Mouse (Mus musculus) kidney, adult 2 months (tissue): Measurements from ENCODE around the gene Whamm. TPM values are rescaled to one million over a fixed set of nuclear protein-coding genes. Genes with fewer than 3 reads are reported as not detected.

Experiments used
- DNase-seq: peaks from one replicate; pipeline ENCODE4 v3.0.0; 2021
- H3K27ac ChIP-seq: fragments of 200-500 bp; 2 replicates; pipeline ENCODE4 v1.5.1; 2012; ENCODE audit warnings: low read depth, low read length, control low read depth, inconsistent platforms; ENCODE audit not compliant: insufficient read depth
- H3K27me3 ChIP-seq: fragments of 200-500 bp; replicated peaks from 2 replicates; pipeline ENCODE4 v1.6.1; 2012; ENCODE audit warnings: mild to moderate bottlenecking, moderate library complexity, low read length, inconsistent platforms; ENCODE audit not compliant: control insufficient read depth, insufficient read depth
- H3K36me3 ChIP-seq: fragments of 200-500 bp; 2 replicates; pipeline ENCODE4 v1.6.1; 2012; ENCODE audit warnings: mild to moderate bottlenecking, moderate library complexity, low read length, inconsistent platforms; ENCODE audit not compliant: control insufficient read depth, insufficient read depth
- H3K4me1 ChIP-seq: fragments of 200-500 bp; 2 replicates; pipeline ENCODE4 v1.6.1; 2011; ENCODE audit warnings: low read length; ENCODE audit not compliant: control insufficient read depth, insufficient read depth
- H3K4me3 ChIP-seq: fragments of 200-500 bp; 2 replicates; pipeline ENCODE4 v1.5.1; 2011; ENCODE audit warnings: mild to moderate bottlenecking, low read depth, low read length, control low read depth; ENCODE audit not compliant: insufficient read depth
- CTCF ChIP-seq: fragments of 200-500 bp; conservative IDR thresholded peaks from 2 replicates; pipeline ENCODE4 v1.5.1; 2011; ENCODE audit warnings: low read depth, mild to moderate bottlenecking, control low read depth, low read length, moderate library complexity, mixed read lengths; ENCODE audit not compliant: insufficient read depth, insufficient read length
- POLR2A ChIP-seq: fragments of 200-500 bp; IDR thresholded peaks from one replicate; pipeline ENCODE4 v1.6.1; 2011; ENCODE audit warnings: low read depth, low read length, control low read depth
- WGBS: fragments of 180-500 bp; shearing (Covaris S2); methylation state at CpG from one replicate; pipeline ENCODE4 v1.1.7; 2018; 5-methylcytosine and 5-hydroxymethylcytosine counted together
- polyA plus RNA-seq: library from polyadenylated mRNA; depleted of rRNA; stranded (reverse); fragments of >200 nt; gene quantifications from 2 replicates; pipeline ENCODE4 v1.2.3, GENCODE M21; 2012

The Whamm gene
- polyA plus RNA-seq, 1 experiment: 14.1 TPM

DNA sequence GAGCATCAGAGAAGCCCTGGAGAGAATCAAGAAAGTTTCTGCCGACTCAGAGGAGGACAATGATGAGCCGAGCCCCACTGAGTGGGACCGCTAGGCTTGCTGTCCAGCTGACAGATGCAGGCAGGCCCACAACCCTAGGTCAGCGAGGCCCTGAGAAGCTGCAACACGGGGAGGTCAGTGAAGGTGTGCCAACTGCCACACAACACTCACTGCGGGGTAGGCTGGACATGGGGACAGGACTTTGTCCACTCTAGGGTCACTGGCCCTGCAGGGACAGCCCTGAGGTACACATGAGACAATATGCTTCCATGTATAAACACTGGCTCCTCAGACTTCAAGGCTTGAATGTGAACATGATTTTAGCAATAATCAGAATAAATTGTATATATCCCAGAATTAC lies 25.0 kb downstream of the Whamm start:
- Histone ChIP-seq H3K4me1 (no peaks in the 10 kb centered on the region), H3K27me3 (no peaks in the 10 kb centered on the region), H3K27ac (no peak overlapping the region), H3K36me3 (peaks cover 27% of the 10 kb centered on the region), H3K4me3 (no peak overlapping the region)
- WGBS: 82% methylated on average over 6 of the region's 6 CpGs
- TF ChIP-seq CTCF (no peak), POLR2A (no peak)
- no peak for DNase-seq

DNA sequence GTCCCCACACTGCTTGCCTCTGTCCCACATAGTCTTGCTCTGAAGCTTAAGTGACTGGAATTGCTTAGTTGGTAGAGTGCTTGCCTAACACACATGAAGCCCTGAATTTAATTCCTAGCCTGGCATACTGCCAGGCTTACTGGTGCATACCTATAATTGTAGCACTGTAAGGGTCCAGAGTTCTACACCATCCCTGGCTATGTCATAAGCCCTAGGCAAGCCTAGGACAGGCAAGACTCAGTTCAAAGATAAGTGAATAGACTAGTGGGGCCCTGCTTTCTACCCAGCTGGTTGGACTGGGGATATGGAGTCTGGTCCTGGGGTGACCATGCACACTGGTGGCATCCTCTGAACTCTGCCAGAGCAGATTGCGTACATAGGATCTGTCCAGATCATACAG lies 26.6 kb downstream of the Whamm start:
- peaks cover 16% of the 10 kb centered on the region for H3K36me3 ChIP-seq
- WGBS: 100% methylated on average over 1 of the region's 1 CpGs
- no peaks in the 10 kb centered on the region for H3K27me3 ChIP-seq
- no peaks in the 10 kb centered on the region for H3K4me1 ChIP-seq
- no peak for TF ChIP-seq CTCF
- TF ChIP-seq POLR2A: no peak
- no peak overlapping the region for H3K4me3 ChIP-seq
- no peak overlapping the region for H3K27ac ChIP-seq
- DNase-seq: no peak

DNA sequence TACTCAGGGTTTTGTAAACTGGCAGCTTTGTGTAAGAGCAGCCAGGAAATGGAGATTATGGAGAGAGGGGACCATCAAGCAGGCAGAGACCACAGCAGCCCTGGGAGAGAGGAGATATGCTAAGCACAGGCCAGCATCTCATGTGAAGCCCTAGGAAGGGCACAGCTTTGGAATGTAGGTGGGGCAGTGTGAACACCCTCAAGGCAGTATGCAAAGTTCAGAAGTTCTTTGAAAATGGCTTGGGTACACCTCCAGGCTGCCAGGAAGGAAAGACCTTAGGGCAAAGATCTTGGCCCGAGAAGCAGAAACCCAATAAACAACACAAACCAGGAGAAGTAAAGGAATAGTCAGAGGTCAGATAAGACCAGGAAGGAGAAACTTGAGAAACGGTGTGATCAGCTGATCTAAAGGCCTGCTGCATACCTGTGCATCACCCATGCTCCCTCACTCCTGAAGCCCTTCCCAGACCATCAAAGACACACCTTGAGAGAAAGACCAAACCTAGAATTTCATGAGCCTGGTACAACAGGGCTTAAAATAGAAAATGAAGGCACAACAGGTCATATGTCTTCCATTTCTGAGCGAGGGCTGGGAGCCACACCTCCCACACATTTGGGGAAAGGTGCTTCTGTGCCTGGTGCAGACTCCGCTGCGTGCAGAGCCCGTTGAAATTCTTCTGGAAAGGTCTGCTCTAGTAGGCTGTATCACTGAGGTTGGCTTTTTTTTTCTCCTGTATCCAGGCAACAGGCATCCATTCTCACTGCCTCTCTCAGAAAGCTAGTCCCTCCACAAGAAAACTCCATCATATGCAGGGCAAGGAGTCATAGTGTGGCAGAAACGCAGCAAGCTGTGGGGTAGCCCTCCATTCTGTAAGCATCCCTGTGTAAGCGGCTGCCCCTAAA lies 28.6 kb downstream of the Whamm start:
- Histone ChIP-seq H3K4me1 (no peaks in the 10 kb centered on the region), H3K4me3 (no peak overlapping the region), H3K27ac (no peak overlapping the region), H3K27me3 (no peaks in the 10 kb centered on the region), H3K36me3 (peaks cover 9% of the 10 kb centered on the region)
- peak; percentile 17 for DNase-seq
- 55% methylated on average over 8 of the region's 8 CpGs for WGBS
- no peak for TF ChIP-seq CTCF
- TF ChIP-seq POLR2A: no peak

DNA sequence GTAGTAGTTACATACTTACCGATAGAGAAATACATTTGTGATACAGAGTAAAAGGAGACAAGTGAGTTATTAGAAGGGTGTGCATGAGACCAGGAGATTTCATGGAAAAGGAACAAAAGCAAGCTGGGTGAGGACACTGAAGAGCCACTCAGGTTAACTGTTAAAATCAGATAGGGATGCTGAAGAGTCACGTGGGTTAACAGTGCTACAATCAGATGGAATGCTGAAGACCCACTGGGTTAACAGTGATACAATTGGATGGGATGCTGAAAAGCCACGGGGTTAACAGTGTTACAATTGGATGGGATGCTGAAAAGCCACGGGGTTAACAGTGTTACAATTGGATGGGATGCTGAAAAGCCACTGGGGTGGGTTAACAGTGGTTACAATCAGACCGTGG lies 33.9 kb downstream of the Whamm start:
- Histone ChIP-seq H3K4me3 (no peak overlapping the region), H3K4me1 (no peaks in the 10 kb centered on the region), H3K36me3 (no peaks in the 10 kb centered on the region), H3K27me3 (no peaks in the 10 kb centered on the region), H3K27ac (no peak overlapping the region)
- no peak for TF ChIP-seq CTCF
- TF ChIP-seq POLR2A: no peak
- no peak for DNase-seq
- 80% methylated on average over 5 of the region's 5 CpGs for WGBS

DNA sequence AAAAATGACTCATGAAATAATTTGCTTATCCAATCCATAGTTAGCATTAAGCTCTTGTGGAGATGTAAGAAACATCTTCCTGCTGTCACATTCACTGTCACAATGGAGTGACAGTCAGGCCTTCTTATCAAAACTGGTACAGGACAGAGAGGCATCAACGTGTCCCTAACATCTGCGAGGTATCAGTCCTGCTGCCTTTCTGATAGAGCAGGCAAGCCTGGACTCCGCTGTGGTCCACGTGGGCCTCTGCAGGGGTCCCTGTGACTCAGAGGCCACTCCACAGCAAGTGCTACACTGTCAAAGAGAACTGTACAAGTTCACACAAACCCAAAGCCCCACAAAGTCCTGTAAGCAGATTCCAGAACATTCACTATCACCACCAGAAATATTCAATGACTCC lies 34.4 kb downstream of the Whamm start:
- no peak for DNase-seq
- TF ChIP-seq POLR2A: no peak
- TF ChIP-seq CTCF: no peak
- no peak overlapping the region for H3K27ac ChIP-seq
- WGBS: 83% methylated on average over 4 of the region's 4 CpGs
- H3K36me3 ChIP-seq: no peaks in the 10 kb centered on the region
- H3K4me3 ChIP-seq: no peak overlapping the region
- no peaks in the 10 kb centered on the region for H3K27me3 ChIP-seq
- H3K4me1 ChIP-seq: no peaks in the 10 kb centered on the region

DNA sequence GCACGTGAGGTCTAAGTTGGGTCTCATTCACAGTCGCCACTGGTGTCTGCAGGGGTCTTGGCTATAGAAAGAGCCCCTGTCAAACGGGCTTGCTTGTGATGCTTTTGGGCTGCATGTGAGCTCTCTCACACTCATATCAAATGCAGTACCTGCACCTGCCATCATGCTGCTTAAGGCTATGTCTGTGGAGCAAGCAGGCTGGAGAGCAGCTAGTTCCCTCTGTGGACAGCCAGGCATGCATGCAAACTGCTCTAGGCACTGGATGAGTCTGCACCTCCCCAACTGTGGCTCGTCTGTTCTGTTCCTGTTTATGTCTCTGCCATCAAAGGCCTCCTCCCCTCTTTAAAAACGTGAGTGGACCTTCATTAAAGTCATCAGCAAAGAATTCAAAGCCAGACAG lies 35.4 kb downstream of the Whamm start:
- DNase-seq: no peak
- no peaks in the 10 kb centered on the region for H3K36me3 ChIP-seq
- no peak overlapping the region for H3K4me3 ChIP-seq
- H3K27ac ChIP-seq: no peak overlapping the region
- H3K4me1 ChIP-seq: no peaks in the 10 kb centered on the region
- no peak for TF ChIP-seq POLR2A
- TF ChIP-seq CTCF: no peak
- WGBS: 67% methylated on average over 5 of the region's 5 CpGs
- H3K27me3 ChIP-seq: no peaks in the 10 kb centered on the region

DNA sequence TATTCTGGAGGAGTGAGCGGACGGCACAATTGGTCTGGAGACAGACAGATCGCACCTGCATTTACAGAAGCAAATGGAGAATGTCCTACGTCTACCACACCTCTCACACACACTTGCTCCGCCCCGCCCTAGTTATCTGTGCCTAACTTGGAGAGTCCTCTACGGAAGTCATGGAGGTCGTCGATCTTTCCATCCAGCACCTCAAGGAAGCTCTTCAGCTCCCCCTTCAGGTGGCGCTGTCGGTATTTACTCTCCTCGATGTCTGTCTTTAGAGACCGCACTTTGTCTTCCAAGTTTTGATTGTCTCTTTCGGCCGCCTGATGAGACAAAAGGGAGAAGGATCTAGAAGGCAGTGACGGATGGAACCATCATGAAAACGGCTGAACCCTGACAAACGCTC lies 39.1 kb downstream of the Whamm start:
- no peaks in the 10 kb centered on the region for H3K4me1 ChIP-seq
- H3K4me3 ChIP-seq: no peak overlapping the region
- no peak overlapping the region for H3K27ac ChIP-seq
- TF ChIP-seq CTCF (peak; percentile 49), POLR2A (no peak)
- no peaks in the 10 kb centered on the region for H3K36me3 ChIP-seq
- peak; percentile 7 for DNase-seq
- 64% methylated on average over 18 of the region's 18 CpGs for WGBS
- H3K27me3 ChIP-seq: no peaks in the 10 kb centered on the region
